Mouse (Mus musculus): ENCODE results near the gene Gramd2.
A peak's percentile ranks its signal among the peaks of the same experiment; 100 is the strongest.

- TF ChIP-seq TAL1 (conservative IDR thresholded peaks at IDR 0.05; ENCODE audit: low read depth, low read length) (no peak), CTCF (IDR thresholded peaks at IDR 0.05; ENCODE audit: low read depth, low read length) (no peak), GATA2 (IDR thresholded peaks at IDR 0.05; ENCODE audit: borderline replicate concordance, low read depth, low read length) (no peak), POLR2AphosphoS5 (IDR thresholded peaks at IDR 0.05; ENCODE audit: insufficient replicate concordance, low read depth, low read length) (peak; percentile 20; the same call in 1 of the 2 replicates), GATA1 (IDR thresholded peaks at IDR 0.05; ENCODE audit: borderline replicate concordance, low read length) (no peak)
These were observed at the start of gene Gramd2 for GRCm38 (mm10) chr9:59679678-59680533.

Data from G1E (cell line).